Mouse (Mus musculus): Measurements from ENCODE around the gene Pik3c2a.

Gene Pik3c2a

DNA sequence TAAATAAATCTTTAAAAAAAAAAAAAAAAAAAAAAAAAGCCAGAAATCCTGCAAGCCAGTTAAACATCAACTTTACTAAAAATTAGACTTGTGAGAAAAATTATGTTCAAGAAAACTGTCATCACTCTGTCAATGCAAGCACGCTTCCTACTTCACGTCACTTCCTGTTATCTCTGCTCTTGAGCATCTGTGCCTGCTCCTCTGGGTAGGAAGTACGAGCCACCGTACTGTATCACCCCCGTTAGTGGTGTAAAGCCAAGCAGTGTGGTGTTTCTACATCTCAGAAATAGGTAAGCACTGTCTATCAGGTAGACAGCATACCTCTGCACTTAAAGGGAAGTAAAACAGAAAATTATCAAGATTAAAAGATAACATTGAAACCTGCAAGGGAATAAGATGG, 115.3 kb downstream of the Pik3c2a start:
- CTCF ChIA-PET = no interaction called here
- POLR2A ChIA-PET = interaction anchor here in 2 of 4 experiments (1.0 to 8.0 kb wide), 9 partner anchors 20 to 113 kb away, joined by 3 to 66 read pairs (median 4); partner anchors contain the start of gene Plekha7 (in 1 of the 2)

DNA sequence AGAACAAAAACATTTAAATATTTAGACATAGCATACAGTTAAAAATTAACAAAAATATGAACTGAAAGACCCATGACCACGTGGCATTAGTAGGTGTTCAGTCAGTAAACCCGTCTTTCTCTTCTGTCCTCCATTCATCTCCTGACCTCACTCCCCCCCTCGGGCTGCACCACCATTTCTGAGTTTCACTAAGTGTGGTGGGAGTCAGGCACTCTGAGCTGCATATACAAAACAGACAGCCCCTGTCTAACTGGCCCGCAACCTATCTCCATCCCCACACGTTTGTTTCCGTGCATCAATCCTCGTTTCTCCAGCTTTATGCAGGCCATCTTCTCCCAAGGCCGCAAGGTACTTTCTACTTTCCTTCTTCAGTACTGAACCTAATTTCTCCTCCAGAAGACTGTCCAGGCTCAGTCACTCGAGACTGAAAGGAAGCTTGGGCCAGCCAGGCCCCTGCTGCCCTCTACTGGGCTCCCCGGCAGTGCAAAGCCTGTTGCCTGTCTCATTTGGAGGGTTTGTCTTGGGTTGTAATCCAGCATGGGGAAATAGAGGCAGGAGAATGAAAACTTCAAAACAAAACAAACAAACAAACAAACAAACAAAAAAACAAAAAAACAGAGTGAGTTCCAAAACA, 119.8 kb downstream of the Pik3c2a start:
- CTCF ChIA-PET = interaction anchor here (0.6 to 2.2 kb wide), 29 partner anchors 9 to 285 kb away, joined by 3 to 14 read pairs (median 4); partner anchors contain the start of gene Plekha7 (in 2 of the 4)
- POLR2A ChIA-PET = interaction anchor here (0.6 to 8.0 kb wide), 22 partner anchors 8 to 1550 kb away, joined by 3 to 66 read pairs (median 3); partner anchors contain the start of genes Plekha7 (in 2 of the 4), Pik3c2a (in 1 of the 4) and Rps13 (in 1 of the 4)

GRCm38 (mm10) chr7:116309456-116309855, 133.8 kb downstream of the Pik3c2a start:
- CTCF ChIA-PET = interaction anchor here (0.6 to 3.4 kb wide), 18 partner anchors 14 to 1748 kb away, joined by 3 to 14 read pairs (median 4); no protein-coding TSS in a partner anchor
- POLR2A ChIA-PET = interaction anchor here (0.5 to 7.0 kb wide), 67 partner anchors 8 to 1569 kb away, joined by 3 to 82 read pairs (median 5); partner anchors contain the start of gene Rps13 (in 2 of the 4)

DNA sequence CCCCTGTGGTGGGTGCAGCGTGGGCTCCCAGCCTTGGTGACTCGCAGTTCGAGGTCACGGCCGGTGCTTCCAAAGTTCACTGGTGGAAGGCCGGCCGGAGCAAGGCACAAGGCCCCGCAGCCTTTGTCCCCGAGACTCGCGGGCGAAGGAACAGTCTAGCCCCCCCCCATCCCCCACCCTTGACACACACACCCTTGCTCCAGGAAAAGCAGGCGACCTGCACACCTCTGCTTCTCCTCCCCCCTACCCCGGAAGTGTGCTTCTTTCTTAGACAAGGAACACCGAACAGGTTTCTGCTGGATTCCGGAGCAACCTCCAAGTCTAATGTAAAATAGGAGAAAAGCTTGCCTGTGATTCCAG, 134.6 kb downstream of the Pik3c2a start:
- CTCF ChIA-PET = interaction anchor here (0.5 to 3.4 kb wide), 16 partner anchors 11 to 1749 kb away, joined by 3 to 14 read pairs (median 4); no protein-coding TSS in a partner anchor
- POLR2A ChIA-PET = interaction anchor here (0.5 to 7.0 kb wide), 75 partner anchors 8 to 1568 kb away, joined by 3 to 82 read pairs (median 5); partner anchors contain the start of gene Rps13 (in 2 of the 4)

- ChIA-PET POLR2A (interaction anchor here (0.5 to 7.0 kb wide), 72 partner anchors 9 to 215 kb away, joined by 3 to 82 read pairs (median 5); partner anchors contain the start of gene Rps13 (in 2 of the 4)), CTCF (interaction anchor here (0.5 to 3.4 kb wide), 14 partner anchors 10 to 174 kb away, joined by 3 to 14 read pairs (median 4); no protein-coding TSS in a partner anchor)
Measured at GRCm38 (mm10) chr7:116307871-116308631, 135.2 kb downstream of the Pik3c2a start, which contains the start of gene Plekha7. TSS of gene Plekha7 (minus strand) at chr7:116308376.

DNA sequence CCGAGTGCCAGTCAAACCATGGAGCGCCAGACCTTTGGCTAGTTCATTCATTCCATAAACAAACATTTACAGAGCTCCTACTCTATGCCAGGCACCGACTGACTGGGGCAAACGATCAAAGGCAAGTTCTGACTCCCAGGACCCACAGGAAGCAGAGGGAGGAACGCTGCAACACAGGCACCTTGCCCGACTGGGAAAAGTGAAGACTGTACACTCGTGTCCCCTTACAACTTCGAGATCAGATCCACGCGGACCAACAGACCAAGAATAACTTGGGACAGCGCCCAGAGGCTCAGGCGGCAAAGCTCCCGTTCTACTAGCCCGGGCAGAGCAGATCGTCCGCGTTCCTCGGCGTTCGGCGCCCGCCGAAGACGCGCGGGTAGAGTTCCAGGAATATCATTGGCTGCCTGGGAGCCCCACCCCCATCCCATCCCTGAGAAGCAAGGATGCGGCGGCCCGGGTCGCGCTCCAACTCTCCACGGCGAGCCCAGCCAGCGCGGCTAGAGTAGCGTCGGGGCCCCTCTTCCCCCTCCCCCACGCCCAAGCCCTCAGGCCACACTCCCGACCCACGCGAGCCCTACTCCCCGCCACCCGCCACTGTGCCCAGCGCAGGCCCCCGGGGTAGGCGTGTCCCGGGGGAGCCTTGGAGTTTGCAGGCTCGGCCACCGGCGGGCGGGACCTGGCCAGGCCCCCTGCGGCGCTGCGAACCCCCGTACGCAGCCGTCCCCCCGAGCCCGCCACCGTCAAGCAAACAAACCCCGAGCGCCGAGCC, 136.0 kb downstream of the Pik3c2a start:
- CTCF ChIA-PET = interaction anchor here in 3 of 4 experiments (1.1 to 3.4 kb wide), 8 partner anchors 15 to 173 kb away, joined by 3 to 14 read pairs (median 4); no protein-coding TSS in a partner anchor
- POLR2A ChIA-PET = interaction anchor here (0.5 to 7.0 kb wide), 50 partner anchors 10 to 1306 kb away, joined by 3 to 82 read pairs (median 4); partner anchors contain the start of genes Rps13 (in 2 of the 4) and Pik3c2a (in 1 of the 4)

- ChIA-PET CTCF (interaction anchor here in 3 of 4 experiments (0.5 to 3.4 kb wide), 7 partner anchors 14 to 351 kb away, joined by 3 to 14 read pairs (median 4); no protein-coding TSS in a partner anchor), POLR2A (interaction anchor here (0.6 to 7.0 kb wide), 35 partner anchors 9 to 1306 kb away, joined by 3 to 82 read pairs (median 5); partner anchors contain the start of genes Rps13 (in 2 of the 4) and Pik3c2a (in 1 of the 4))
Measured at GRCm38 (mm10) chr7:116306601-116307000, 136.6 kb downstream of the Pik3c2a start.

DNA sequence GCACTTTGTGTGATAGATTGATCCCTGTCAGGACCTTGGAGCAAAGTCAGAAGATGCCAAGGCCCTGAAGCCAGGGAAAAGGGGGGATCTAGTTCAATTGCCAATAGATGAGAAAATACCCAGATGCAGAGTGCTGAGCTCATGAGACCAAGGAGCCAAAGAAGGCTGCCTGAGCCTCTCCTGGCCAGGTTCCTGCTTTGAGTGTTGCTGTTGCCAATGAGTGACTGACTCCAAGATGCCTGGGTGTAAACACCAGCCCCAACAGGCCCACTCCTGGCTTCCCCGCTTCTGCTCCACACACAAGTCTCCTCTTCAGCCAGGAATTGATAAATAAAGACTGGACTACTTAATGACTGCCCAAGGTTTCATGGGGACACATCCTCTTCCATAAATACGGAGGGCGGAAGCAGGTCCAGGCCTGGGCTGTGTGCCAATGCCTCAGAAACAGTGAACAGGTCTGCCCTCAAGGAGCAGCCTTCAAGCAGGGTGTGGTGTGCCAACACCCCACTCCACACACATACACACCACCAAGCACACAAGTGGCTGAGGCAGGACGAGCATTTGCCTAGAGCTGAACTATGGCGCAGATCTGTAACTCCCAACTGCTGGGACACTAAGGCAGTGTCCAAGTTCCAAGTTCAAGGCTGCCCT, 141.5 kb downstream of the Pik3c2a start:
- POLR2A ChIA-PET = interaction anchor here in 3 of 4 experiments (0.6 to 6.1 kb wide), 17 partner anchors 9 to 190 kb away, joined by 3 to 69 read pairs (median 4); no protein-coding TSS in a partner anchor
- CTCF ChIA-PET = interaction anchor here in 3 of 4 experiments (0.5 to 1.2 kb wide), 4 partner anchors 22 to 307 kb away, joined by 3 to 10 read pairs (median 3); no protein-coding TSS in a partner anchor

DNA sequence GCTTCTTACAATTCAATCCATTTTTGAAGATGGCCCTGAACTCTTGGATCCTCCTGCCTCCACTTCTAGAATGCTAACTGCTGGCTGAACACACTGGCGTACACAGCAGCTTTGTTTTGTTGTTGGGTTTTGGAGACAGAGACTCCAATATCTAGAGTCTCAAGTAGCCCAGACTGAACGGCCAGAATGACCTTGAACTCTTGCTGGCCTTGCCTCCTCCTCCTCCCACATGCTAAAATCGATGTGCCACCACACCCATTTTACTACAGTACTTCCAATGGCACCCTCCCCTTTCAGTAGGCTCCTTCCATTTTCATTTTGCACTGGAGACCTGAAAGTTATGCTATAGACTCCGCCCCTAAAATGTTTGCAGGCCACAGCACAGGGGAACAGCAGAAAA, 142.1 kb downstream of the Pik3c2a start:
- ChIA-PET POLR2A (interaction anchor here in 3 of 4 experiments (0.7 to 10.2 kb wide), 25 partner anchors 6 to 175 kb away, joined by 3 to 82 read pairs (median 4); partner anchors contain the start of gene Plekha7 (in 2 of the 3)), CTCF (interaction anchor here in 1 of 4 experiments (0.6 to 0.8 kb wide), 5 partner anchors 22 to 306 kb away, joined by 3 to 6 read pairs (median 3); no protein-coding TSS in a partner anchor)

DNA sequence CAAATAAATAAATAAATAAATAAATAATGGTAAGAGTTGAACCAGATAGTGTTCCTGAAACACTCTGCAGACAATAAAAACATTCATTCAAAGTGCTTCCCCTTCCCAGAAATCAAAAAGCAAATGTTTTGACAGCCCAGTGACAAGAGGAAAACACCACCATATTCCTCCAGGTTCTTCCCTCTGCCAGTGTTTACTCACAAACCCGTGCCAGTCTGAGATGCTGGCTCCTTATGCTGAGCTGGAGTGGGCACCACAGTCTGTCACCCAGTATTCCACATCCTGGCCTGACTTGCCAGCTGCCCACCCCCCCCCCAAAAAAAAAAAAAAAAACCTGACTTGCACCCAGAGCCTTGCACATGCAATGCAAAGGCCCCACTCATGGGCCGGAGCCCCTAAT, 144.4 kb downstream of the Pik3c2a start:
- POLR2A ChIA-PET = interaction anchor here (0.6 to 10.2 kb wide), 13 partner anchors 8 to 107 kb away, joined by 3 to 82 read pairs (median 10); partner anchors contain the start of gene Plekha7 (in 3 of the 4)
- CTCF ChIA-PET = interaction anchor here in 1 of 4 experiments (1.2 kb wide), 1 partner anchor 55 kb away, joined by 3 read pairs; no protein-coding TSS in a partner anchor

DNA sequence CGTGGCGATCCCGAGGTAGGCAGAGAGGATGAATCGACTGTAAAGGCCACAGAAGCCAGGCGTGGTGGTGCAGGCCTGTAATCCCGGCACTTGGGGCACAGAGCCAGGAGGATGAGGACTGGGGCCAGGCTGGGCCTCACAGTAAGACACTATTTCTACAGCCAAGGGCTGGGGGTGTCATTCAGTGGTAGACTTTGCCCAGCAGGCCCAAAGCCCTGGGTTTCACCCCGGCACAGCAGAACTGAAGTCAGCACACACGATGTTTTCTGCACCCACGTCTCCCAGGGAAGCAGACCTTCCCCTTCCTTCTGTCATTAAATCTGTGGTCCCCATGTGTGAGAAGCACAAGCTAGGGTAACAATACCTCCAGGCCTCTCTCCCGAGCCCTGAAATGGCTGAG, 144.9 kb downstream of the Pik3c2a start:
- ChIA-PET CTCF (interaction anchor here in 1 of 4 experiments (1.1 kb wide), 1 partner anchor 10 kb away, joined by 3 read pairs; no protein-coding TSS in a partner anchor), POLR2A (interaction anchor here (0.6 to 10.2 kb wide), 14 partner anchors 8 to 106 kb away, joined by 3 to 82 read pairs (median 7); partner anchors contain the start of gene Plekha7 (in 2 of the 4))

GRCm38 (mm10) chr7:116294961-116295360, 148.3 kb downstream of the Pik3c2a start:
- CTCF ChIA-PET = interaction anchor here in 2 of 4 experiments (0.7 to 1.0 kb wide), 3 partner anchors 31 to 50 kb away, joined by 3 to 4 read pairs (median 3); no protein-coding TSS in a partner anchor
- POLR2A ChIA-PET = interaction anchor here in 3 of 4 experiments (0.7 to 10.2 kb wide), 21 partner anchors 8 to 101 kb away, joined by 3 to 82 read pairs (median 3); partner anchors contain the start of gene Plekha7 (in 3 of the 3)

DNA sequence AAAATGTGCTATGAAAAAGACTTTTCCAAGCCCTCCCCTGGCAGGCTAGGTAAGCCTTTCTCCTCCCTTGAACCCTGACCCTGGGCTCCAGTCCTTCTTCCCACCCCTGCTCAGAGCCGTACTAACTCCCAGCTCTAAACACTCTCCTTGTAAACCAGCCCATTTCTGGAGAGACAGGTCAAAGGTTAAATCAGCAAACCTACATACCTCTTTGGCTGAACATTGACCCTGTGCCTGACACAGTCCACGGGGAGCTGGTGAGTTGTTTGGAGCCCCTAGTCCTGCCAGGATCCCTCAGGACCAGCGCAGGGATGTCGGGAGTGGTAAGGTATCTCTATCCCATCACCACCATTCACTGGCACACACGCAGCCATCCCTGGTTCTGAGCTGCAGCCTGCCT, 150.9 kb downstream of the Pik3c2a start:
- ChIA-PET POLR2A (interaction anchor here (0.5 to 10.2 kb wide), 22 partner anchors 9 to 180 kb away, joined by 3 to 82 read pairs (median 6); partner anchors contain the start of gene Plekha7 (in 3 of the 4)), CTCF (interaction anchor here in 2 of 4 experiments (0.8 to 1.5 kb wide), 6 partner anchors 14 to 48 kb away, joined by 3 to 5 read pairs (median 3); no protein-coding TSS in a partner anchor)

GRCm38 (mm10) chr7:116290559-116290958, 152.7 kb downstream of the Pik3c2a start:
- POLR2A ChIA-PET = interaction anchor here (0.7 to 8.5 kb wide), 13 partner anchors 8 to 89 kb away, joined by 3 to 73 read pairs (median 6); partner anchors contain the start of gene Plekha7 (in 1 of the 4)
- CTCF ChIA-PET = interaction anchor here in 1 of 4 experiments (0.7 kb wide), 1 partner anchor 159 kb away, joined by 3 read pairs; no protein-coding TSS in a partner anchor

DNA sequence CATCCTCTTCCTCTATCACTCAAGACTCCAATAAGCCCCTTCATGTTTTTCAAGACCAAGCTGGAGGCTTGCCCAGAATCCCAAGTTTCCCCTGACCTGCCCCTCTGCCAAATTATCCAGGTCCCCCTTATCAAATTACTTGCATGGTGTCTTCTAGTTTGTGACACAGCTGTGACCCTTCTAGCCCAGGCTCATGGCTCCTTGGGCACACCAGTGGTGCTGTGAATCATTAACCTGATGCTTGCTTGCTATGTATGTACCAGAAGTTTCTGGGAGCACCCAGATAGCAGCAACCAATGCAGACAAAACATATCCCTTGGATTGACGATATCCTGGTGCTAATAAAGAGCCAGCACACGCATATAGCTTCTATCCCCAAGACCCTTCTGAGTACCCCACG, 154.3 kb downstream of the Pik3c2a start:
- CTCF ChIA-PET = interaction anchor here in 2 of 4 experiments (0.5 to 1.1 kb wide), 2 partner anchors 44 to 71 kb away, joined by 3 to 7 read pairs; no protein-coding TSS in a partner anchor
- POLR2A ChIA-PET = interaction anchor here in 2 of 4 experiments (0.5 to 8.5 kb wide), 17 partner anchors 8 to 196 kb away, joined by 3 to 73 read pairs (median 4); partner anchors contain the start of gene Plekha7 (in 2 of the 2)

- POLR2A ChIA-PET = interaction anchor here (0.6 to 8.5 kb wide), 17 partner anchors 9 to 46 kb away, joined by 3 to 73 read pairs (median 7); partner anchors contain the start of gene Plekha7 (in 3 of the 4)
- CTCF ChIA-PET = interaction anchor here in 2 of 4 experiments (0.6 to 2.0 kb wide), 3 partner anchors 43 to 321 kb away, joined by 3 to 8 read pairs (median 5); no protein-coding TSS in a partner anchor
Measured at GRCm38 (mm10) chr7:116287959-116288358, 155.3 kb downstream of the Pik3c2a start.
